Mouse (Mus musculus): Measurements from ENCODE around the gene Crybg1.

The Crybg1 gene

DNA sequence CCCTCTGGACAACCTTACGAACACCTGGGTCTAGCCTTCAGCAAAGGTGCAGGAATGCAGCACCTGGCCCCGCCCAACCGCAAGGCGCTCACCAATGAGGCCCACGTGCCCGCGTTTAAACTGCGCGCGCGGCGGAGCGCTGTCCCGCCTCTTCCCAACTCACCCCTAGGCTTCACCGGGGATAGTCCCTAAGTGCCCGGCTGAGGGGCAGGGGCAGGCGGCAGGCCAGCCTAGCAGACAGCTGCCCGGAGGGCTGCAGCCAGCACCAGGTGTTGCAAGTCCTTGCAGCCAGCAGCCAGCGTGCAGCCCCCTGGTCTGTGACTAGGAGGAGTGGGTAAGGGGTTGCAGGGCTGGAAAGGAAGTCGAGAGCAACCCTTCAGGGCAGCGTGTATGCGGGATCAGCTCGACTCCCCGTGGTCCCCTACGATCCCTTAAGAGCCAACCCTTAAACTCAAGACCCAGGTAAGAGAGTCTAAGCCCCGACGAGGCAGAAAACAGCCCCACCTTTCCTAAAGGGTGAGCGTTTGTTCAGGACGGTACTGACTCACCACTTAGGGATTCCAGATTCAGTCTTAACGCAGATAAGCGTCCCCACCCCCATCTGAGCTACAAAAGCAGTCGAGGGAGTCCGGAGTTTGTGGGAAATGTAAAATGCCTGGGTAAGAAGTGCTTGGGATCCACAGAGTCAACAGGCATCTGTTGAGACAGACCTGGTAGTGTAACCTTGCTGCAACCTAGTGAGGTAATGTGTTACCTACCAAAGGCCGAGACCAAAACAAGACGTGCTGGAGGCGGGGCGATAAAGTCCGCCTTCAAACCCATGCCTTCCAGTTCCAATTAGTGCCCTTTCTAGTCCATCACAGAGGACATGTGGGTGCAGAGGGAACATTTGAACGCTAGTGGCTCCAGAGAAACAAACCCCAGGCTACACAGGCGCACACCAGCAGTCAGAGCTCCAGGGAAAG lies 142.7 kb downstream of the Crybg1 start:
- peak; percentile 59 for DNase-seq (ENCODE audit: low read depth)

DNA sequence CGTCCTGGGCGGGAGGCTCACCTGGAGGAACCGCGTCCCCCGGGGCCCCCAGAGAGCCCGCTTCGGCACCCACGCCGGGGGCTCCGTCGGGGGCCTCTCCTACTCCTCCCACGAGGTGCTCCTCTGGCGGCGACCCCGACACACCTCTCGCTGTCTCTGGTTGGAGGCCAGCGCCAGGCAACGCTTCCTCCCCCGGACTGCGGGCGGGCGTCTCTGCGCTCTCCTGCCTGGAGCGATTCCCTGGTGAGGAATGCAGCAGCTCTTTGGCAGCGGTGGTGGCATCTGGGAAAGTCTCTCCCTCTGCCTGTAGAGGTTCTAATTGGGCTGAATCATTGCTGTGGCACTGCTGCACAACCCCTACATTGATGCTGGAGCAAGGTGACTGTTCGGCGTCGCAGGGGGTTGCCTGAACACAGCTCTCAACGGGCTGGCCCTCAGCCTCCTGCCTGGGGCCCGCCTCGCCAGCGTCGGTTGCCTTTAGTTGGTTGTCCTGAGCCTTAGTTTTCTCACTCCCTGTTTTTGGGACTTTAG lies 144.4 kb downstream of the Crybg1 start:
- DNase-seq (ENCODE audit: low read depth): peak; percentile 51

DNA sequence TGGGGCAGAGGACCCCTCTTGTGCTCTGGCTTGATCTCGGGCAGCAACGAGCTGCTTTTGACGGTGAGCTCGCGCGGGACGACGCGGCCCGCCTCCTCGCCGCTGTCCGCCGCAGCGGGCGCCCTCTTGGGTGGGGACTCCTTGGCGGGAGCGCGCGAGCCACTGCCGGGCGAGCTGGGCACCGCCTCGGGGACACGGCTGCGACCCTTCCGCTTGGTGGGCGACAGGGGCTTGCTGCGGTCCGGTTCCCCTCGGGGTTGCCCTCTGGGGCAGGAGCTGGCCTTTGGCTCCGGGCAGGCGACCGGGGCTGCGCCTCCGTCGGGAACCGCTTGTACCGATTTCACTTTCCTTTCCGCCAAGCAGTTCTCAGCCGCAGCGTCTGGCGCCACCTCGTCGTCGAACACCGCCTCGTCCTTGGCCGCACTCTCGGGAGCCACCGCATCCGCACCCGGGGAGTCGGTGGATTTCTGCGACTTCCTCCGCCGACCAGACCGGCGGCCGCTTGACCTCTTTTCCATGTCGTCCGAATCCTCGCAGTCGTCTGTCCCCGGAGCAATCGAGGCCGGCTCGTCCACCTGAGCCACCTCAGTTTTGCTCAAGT lies 145.0 kb downstream of the Crybg1 start:
- DNase-seq (ENCODE audit: low read depth): peak; percentile 88

DNA sequence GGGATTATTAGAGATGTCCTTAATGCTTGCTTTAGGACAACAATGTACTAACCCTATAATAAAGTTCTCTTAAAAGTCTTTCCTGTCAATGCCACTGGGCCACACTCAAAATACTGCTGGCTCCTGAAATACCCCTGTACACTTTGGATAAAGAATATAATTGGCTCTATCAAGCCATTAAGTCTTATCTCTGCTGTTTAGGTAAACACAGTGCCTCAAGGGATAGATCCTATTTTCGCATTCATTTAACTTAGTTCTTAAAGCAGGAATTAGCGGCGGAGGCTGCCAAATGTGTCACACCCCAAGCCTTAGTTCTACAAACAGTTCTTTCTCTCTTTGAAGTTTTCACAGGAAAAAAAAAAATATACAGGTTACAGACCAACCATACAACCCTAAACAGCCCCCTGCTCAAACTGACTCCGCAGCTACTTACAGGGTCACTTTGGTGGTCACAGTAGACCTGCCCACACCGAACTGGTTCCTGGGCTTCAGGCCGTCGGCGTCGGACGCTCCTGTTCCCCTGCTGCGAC lies 145.6 kb downstream of the Crybg1 start:
- DNase-seq (ENCODE audit: low read depth): peak; percentile 56

DNA sequence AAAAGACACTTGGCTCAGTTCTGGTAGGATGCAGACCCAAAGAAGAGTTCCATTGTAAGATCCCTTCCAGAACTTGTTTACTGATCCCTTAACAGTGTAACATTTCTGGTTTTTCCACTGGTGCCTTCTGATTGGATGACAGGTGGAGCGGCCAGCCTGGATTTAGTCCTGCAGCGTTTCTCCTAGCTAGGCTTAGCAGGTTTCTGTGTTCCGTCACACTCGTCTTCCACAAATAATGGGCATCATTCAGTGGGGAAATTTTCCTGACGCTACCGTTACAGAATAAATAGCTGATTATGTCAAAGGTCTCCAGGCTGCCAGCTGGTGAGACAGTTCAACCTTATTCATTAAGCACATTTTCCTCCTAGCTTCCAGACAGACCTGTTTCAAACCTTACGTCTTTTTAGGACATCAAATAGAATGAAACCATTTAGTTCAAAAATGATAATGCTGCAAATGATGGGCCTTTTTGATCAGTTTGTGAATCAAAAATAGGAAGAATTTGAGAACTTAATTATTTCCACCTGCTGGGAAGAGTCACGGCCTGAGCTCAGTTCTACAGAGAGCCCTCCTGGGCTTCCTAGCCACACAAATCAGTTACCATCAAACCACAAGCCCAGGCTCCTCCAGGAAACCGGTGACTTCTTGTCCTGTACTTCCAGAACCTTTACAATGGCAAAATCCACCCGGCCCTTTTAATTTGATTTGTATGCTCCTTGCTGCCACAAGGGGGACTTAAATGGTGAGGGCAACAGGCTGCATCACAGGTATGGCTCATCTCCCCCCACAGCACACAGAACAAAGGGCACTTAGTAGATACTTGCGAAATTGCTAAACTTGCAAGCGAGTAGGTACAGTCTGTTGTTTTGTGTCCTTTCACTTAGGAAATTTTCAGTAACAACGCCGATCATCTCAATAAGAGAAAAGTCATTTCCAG lies 146.4 kb downstream of the Crybg1 start:
- peak; percentile 84 for DNase-seq (ENCODE audit: low read depth)

DNA sequence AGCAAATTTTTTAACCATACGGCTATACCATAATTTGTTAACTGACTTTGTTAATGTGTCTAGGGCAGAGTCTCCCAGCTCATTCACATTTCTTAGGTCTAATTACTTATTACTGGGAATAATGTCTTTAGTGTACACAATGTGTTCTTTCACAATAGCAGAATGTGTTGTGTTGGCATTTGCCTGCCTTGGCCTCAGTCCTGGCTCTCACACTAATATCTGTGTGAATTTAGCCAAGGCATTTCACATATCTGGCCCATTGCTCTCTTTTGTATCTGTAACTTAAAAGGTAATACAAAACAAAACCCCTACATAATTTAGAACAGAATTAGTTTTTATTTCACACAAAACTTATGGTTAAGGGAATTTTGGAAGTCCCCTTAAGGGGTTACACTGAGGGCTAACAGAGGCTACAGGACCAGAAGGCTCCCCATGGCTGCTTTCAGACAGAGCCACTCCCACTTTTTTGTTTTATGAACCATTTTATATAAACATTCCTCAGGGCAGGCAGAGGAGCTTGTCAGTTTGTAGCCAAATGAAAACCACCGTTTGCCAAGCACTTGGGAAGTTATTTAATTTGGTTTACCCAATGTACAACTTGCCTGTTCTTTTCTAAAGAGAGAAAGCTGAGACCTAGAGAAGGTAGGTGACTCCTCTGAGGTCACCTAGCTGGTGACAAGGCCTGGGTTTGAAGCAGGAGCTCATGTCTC lies 148.3 kb downstream of the Crybg1 start:
- no peak for DNase-seq (ENCODE audit: low read depth)

DNA sequence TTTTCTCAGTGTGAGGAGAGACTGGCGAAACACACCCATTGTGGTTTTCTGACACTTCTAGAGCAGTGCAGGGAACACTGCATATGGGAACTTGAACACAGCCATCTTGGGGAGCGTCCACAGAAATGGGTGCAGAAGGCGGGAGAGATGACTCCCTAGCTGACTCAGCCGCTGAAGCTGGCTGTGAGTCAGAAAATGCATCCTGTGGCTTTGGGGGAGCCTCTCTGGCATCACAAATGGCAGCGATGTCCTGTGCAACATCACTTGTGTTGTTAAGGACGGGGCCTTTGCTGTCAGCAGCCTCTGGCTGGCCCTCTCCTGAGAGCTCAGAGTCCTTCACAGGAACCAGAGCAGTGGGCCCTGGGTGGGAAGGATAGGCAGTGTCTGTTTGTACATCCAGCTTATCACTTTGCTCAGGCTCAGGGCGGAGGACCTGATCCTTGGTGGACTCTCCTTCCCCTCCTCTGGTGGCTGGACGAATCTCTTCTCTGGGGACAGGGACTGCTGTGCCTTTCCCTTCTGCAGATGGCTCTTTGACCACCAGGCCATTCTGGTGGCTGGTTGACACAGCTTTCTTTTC lies 150.1 kb downstream of the Crybg1 start:
- DNase-seq (ENCODE audit: low read depth): peak; percentile 83

DNA sequence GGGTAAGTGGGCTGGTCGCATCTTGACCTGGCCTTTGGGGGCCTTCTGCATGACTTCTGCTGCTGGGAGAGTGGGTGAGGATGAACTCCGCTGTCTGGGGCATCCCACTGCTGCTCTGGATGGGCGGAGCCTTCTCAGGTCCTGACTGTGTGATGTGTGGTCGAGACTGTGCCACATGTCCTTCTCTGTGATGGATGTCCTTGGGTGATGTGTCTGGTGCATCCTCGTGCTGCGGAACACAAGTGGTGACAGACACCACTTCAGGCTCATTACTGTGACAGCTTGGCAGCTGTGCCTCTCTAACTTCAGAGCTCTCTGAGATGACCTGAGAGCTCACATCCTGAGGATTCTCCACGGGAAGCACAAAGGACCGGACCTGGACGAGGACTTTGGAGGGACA lies 150.6 kb downstream of the Crybg1 start:
- peak; percentile 65 for DNase-seq (ENCODE audit: low read depth)

DNA sequence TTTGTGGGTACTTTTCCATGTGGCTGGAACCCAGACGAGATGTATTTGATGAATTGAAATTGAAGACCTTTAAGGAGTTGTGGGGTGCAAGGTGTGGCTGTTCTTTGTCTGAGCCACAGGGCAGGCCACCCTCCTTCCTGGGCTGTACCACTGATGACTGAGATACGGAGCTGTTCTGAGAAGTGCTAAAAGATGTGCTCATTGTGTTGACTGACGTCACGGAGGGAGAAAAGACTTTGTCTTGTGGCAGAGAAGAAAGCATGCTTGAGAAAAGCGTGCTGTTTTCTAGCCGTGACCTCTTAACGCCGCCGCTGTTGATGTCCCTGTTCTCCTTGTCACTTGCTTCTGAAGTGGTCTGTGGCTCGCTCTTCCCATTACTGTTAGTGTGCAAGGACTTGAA lies 151.4 kb downstream of the Crybg1 start:
- DNase-seq (ENCODE audit: low read depth): peak; percentile 95

DNA sequence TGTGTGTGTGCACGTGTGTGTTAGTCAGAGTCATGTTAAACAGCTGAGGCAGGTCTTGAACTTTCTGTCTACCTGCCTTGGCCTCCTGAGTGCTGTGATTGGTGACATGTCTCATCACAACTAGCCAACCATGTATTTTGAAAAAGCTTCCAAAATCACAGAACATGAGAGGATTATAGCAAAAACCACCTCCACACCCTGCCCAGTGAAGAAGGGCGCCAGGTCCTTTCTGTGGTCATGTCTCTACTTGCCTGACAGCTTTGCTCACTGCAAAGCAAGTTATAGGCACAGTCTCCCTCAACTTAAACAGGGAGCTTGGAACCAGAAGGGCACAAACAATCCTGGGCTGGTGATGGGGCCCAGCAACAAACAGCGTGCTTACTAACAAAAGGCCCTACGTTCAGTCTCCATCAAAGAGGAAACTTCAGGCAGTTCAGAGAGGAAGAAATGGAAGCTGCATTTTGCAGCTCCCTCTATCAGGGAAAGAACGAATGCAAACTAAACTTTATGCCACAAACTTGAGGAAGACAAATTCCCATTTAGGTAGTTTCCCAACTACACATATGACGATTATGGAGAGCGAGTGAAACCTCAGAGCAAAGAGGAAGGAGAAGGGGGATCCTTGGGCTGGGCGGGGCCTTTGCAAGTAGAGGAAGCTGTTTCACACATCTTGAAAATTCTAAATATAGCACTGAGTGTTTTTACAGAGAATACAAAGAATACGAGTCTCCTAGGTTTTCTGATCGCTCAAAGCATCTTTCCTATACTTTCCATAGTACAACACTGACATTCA lies 152.6 kb downstream of the Crybg1 start:
- DNase-seq (ENCODE audit: low read depth): peak; percentile 89

DNA sequence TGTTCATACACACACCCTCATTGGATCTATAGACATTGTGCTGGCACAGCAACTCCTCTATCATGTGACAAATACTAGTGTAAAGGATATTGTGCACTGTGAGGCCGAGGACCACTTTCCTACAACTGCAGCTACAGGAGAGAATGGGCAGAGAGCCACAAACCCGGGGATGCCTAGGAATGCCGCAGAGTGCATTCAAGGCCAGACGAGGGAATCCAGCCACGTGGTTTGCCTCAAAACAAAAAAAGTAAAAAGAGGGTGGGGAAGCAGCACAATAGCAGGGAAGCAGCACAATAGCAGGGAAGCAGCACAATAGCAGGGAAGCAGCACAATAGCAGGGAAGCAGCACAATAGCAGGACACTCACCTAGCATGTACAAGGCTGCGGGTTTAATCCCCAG lies 155.5 kb downstream of the Crybg1 start:
- DNase-seq (ENCODE audit: low read depth): no peak

DNA sequence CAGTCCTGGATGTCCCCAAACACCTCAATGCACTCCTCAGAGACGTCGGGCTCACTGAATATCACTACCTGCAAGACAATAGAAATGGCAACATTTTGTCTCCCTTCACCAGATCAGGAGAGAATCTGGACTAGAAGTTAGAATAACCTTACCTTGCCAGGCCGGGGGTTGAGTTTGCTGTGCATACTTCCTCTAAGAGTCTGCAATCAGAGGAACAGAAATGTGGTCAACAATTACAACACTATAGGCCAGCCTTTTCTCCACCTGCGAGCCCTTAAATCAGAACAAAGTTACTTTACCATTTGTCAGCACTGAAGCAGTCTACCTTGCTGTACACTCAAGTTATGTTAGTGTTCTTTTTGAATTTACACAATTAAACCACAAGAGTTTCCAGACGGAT lies 156.1 kb downstream of the Crybg1 start:
- DNase-seq (ENCODE audit: low read depth): no peak

DNA sequence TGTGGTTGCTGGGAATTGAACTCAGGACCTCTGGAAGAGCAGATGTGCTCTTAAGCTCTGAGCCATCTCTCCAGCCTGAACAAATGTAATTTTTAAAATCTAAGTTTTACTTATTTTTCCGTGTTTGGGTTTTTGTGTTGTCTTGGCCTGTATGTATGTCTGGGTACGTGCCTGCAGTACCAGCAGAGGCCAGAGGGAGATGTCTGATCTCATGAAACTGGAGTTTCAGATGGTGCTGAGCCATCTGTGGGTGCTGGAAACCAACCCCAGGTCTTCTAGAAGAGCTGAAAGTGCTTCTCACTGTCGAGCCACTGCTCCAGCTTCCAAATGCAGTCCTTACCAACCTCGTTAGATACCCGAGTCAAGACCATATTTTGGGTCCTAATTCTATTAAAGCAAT lies 157.4 kb downstream of the Crybg1 start:
- DNase-seq (ENCODE audit: low read depth): no peak

DNA sequence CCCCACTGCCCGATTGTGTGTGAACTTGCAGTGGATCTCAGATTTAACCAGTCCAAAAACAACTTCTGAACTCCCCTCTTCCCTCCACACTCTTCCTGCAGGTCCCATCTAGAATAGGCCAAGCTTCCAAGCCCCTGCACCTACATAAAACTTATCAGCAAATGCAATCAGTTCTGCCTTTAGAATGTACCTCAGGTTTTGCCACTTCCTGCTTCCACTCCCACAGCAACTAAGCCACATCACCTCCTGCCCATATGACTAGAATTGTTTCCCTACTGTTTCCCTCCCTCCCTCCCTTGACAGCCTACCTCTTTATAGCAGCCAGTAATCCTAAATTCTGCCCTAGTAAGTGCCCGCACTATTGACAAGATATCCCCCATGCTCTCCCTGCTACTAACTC lies 164.8 kb downstream of the Crybg1 start:
- DNase-seq (ENCODE audit: low read depth): peak; percentile 48

DNA sequence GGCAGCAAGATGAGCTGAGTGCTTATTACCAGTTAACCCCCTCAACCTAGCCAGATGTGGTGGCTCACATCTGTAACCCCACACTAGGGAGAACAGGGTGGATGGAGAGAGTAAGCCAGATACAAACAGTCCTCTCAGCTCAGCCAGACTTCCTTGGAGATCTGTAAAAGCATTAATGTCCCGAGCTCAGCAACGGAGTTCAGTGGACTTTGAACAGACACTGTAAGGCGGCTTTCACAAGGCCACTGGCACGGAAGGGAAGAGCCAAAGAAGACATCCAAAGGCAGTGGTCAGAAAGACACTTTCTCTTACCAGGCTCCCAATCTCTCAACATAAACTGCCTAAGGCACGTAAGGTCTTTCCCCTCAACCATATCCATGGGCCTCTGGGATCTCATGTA lies 165.4 kb downstream of the Crybg1 start:
- no peak for DNase-seq (ENCODE audit: low read depth)

DNA sequence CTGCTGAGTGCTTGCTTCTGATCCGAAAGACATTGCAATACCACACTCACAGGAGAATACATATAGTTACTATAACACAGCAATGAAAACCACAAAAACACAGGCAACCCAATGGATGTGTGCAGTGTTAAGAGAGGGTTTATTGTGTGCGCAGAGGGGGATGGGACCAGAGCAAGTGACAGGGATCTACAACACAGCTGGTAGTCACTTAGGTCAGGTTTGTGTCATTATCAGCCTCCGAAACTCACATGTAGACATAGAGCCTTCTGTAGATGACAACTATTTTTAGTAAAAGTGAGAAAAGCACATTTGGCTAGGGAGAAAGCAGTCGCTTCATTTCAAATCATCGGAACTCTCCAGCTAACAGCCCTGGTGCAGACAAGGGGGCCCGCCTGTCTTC lies 166.2 kb downstream of the Crybg1 start:
- no peak for DNase-seq (ENCODE audit: low read depth)

DNA sequence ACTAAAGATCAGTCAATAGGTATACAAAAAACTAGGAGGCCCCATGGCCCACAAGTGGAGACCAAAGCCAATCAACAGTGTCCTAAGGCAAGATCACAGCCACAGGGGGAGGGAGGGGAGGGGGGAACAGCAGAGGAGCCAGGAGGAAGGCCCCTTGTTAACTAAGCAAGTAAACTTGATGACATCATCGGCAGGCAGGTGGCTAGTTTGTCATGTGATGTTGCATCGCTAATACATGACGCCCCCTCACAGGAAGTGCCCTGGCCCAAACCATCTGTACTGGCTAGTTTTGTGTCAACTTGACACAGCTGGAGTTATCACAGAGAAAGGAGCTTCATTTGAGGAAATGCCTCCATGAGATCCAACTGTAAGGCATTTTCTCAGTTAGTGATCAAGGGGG lies 167.9 kb downstream of the Crybg1 start:
- peak; percentile 41 for DNase-seq (ENCODE audit: low read depth)

DNA sequence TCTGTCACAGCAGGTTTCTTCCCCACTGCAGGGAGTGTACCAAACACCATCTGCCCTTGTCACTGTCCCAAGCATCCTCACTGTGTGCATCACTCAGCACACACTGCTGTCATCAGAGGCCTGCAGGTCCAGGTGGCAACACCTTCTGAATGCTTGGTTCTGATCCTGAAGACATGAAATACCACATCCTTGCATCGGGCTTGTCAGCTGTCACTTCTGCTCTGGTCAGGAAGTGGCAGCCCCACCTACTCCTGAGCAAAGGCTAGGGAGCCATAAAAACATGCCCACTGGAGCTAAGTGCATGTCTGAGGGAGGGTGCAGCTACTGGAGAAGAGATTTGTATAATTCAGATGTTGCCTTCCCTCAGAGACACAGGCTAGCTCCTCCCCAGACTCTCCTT lies 168.6 kb downstream of the Crybg1 start:
- peak; percentile 63 for DNase-seq (ENCODE audit: low read depth)

DNA sequence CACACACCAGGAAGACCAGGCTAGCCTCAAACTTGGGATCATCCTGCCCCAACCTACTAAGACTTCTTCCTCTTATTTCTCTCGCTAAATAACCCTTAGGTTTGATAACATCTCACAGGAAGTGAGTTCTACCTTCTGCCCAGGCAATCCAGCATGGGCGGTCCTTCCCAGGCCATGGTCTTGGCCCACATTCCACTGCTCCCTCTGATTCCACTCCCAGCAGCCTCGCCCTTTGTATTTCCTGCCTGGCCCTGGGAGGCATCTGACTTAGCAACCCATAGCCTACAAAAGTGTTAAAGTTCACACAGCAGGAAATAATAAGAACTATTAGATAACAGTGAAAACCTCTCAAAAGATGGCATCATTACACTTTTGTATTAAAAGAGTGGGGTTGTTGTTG lies 171.3 kb downstream of the Crybg1 start:
- DNase-seq (ENCODE audit: low read depth): no peak

DNA sequence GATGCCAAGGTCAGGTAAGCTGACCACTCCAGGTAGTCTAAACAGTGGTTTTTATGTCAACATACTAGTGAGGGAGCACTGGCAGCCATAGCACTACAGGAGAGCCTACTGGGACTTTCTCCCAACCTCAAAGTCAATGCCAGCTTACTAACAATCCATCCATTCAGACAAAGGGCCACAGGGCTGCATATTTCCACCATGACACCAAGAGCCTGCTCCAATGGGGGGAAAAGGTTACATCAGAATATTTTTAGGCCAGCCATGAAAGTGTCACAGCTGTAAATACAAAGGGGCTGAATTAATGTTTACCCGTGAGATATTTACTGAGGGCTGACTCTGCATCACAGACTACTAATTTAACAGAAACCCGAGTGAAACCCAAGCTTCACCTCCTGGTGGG lies 175.4 kb downstream of the Crybg1 start:
- no peak for DNase-seq (ENCODE audit: low read depth)
